Mouse (Mus musculus) large intestine, adult 2 months (tissue): ENCODE results near the gene Atxn2l. TPM values are rescaled to one million over a fixed set of nuclear protein-coding genes. Genes with fewer than 3 reads are reported as not detected.

Source experiments
- DNase-seq: peaks from one replicate; pipeline ENCODE4 v3.0.0-alpha.2; 2012; ENCODE audit warnings: low read depth, low spot score
- WGBS: fragments of 180-500 bp; shearing (Covaris S2); methylation state at CpG from one replicate; pipeline ENCODE4 v1.1.7; 2018; 5-methylcytosine and 5-hydroxymethylcytosine counted together
- polyA plus RNA-seq: library from polyadenylated mRNA; depleted of rRNA; stranded (reverse); fragments of >200 nt; gene quantifications from 2 replicates; pipeline ENCODE4 v1.2.3, GENCODE M21; 2012

The Atxn2l gene
- polyA plus RNA-seq, 1 experiment = 63.3 TPM

- no peak for DNase-seq
- 48% methylated on average over 7 of the region's 7 CpGs for WGBS
These were observed 37.8 kb downstream of the Atxn2l start for GRCm38 (mm10) chr7:126465246-126466030.

GRCm38 (mm10) chr7:126464836-126465235, 38.4 kb downstream of the Atxn2l start:
- whole genome bisulfite sequencing = 54% methylated on average over 5 of the region's 5 CpGs
- no peak for DNase-seq

- DNase-seq = no peak
- WGBS = 58% methylated on average over 4 of the region's 4 CpGs
These were observed 39.1 kb downstream of the Atxn2l start for GRCm38 (mm10) chr7:126464121-126464520.

GRCm38 (mm10) chr7:126463547-126463946, 39.7 kb downstream of the Atxn2l start:
- 71% methylated on average over 4 of the region's 4 CpGs for WGBS
- DNase-seq = no peak

- no peak for DNase-seq
- 72% methylated on average over 5 of the region's 5 CpGs for WGBS
These were observed 40.2 kb downstream of the Atxn2l start, which contains the start of gene Atp2a1 for GRCm38 (mm10) chr7:126463004-126463403. Atp2a1 (minus strand) TSS chr7:126463108.

- DNase-seq = no peak
- 70% methylated on average over 3 of the region's 3 CpGs for WGBS
These were observed 41.6 kb downstream of the Atxn2l start for GRCm38 (mm10) chr7:126461626-126462025.

GRCm38 (mm10) chr7:126460623-126461399, 42.4 kb downstream of the Atxn2l start:
- DNase-seq = no peak
- 59% methylated on average over 10 of the region's 10 CpGs for WGBS

GRCm38 (mm10) chr7:126458844-126459618, 44.2 kb downstream of the Atxn2l start:
- WGBS = 70% methylated on average over 11 of the region's 11 CpGs
- no peak for DNase-seq

- 69% methylated on average over 5 of the region's 5 CpGs for WGBS
- DNase-seq = no peak
These were observed 45.0 kb downstream of the Atxn2l start for GRCm38 (mm10) chr7:126458225-126458624.

- no peak for DNase-seq
- 88% methylated on average over 17 of the region's 17 CpGs for WGBS
These were observed 46.6 kb downstream of the Atxn2l start for GRCm38 (mm10) chr7:126456382-126457266.

GRCm38 (mm10) chr7:126455242-126455641, 48.0 kb downstream of the Atxn2l start:
- 54% methylated on average over 2 of the region's 2 CpGs for WGBS

GRCm38 (mm10) chr7:126453861-126454260, 49.4 kb downstream of the Atxn2l start:
- DNase-seq = no peak
- WGBS = 10% methylated on average over 7 of the region's 7 CpGs

More at GRCm38 (mm10) chr7:126455242-126455641, 48.0 kb downstream of the Atxn2l start:
- DNase-seq = no peak

GRCm38 (mm10) chr7:126452244-126452643, 51.0 kb downstream of the Atxn2l start:
- 91% methylated on average over 3 of the region's 3 CpGs for WGBS
- no peak for DNase-seq

- DNase-seq = no peak
- whole genome bisulfite sequencing = 86% methylated on average over 6 of the region's 6 CpGs
These were observed 52.6 kb downstream of the Atxn2l start for GRCm38 (mm10) chr7:126450641-126451040.

GRCm38 (mm10) chr7:126449991-126450390, 53.2 kb downstream of the Atxn2l start:
- DNase-seq = no peak
- 89% methylated on average over 18 of the region's 18 CpGs for WGBS

GRCm38 (mm10) chr7:126448481-126448880, 54.8 kb downstream of the Atxn2l start:
- 88% methylated on average over 19 of the region's 19 CpGs for whole genome bisulfite sequencing
- no peak for DNase-seq

GRCm38 (mm10) chr7:126446217-126446616, 57.0 kb downstream of the Atxn2l start:
- 96% methylated on average over 21 of the region's 21 CpGs for WGBS
- no peak for DNase-seq

GRCm38 (mm10) chr7:126445104-126445815, 58.0 kb downstream of the Atxn2l start:
- 94% methylated on average over 15 of the region's 15 CpGs for WGBS
- DNase-seq = no peak
